Mouse (Mus musculus) spleen, adult 12 weeks (tissue): Measurements from ENCODE around the gene Tbccd1.
"Not testable (repeated sequence)": the region's sequence is repeated elsewhere in the genome, so short reads cannot be mapped to it uniquely, and the experiment has no call there.

Source experiments
- DNase-seq: peaks from one replicate; pipeline ENCODE4 v3.0.0; 2022; ENCODE audit warnings: low spot score

Gene Tbccd1

GRCm38 (mm10) chr16:22779228-22779835, 78.1 kb downstream of the Tbccd1 start:
- DNase-seq = no peak

- DNase-seq = not testable (repeated sequence)
These were observed 79.2 kb downstream of the Tbccd1 start for GRCm38 (mm10) chr16:22778296-22778695.

GRCm38 (mm10) chr16:22775471-22775985, 81.9 kb downstream of the Tbccd1 start:
- no peak for DNase-seq

GRCm38 (mm10) chr16:22768661-22769060, 88.8 kb downstream of the Tbccd1 start:
- DNase-seq = no peak

GRCm38 (mm10) chr16:22767405-22767804, 90.1 kb downstream of the Tbccd1 start:
- DNase-seq = no peak

GRCm38 (mm10) chr16:22766738-22767211, 90.7 kb downstream of the Tbccd1 start:
- no peak for DNase-seq

- DNase-seq = no peak
These were observed 91.9 kb downstream of the Tbccd1 start for GRCm38 (mm10) chr16:22765531-22765930.
